Mouse (Mus musculus) urinary bladder, postnatal 14 days (tissue): ENCODE data around the gene B4galt5.

Source experiments
- DNase-seq: peaks from one replicate; pipeline ENCODE4 v3.0.0; 2021; ENCODE audit warnings: low spot score

Gene B4galt5

GRCm38 (mm10) chr2:167278011-167278410 lies 71.0 kb downstream of the B4galt5 start:
- peak; percentile 2 for DNase-seq

GRCm38 (mm10) chr2:167277026-167277425 lies 72.0 kb downstream of the B4galt5 start:
- DNase-seq = peak; percentile 6

- DNase-seq = peak; percentile 2
Measured at GRCm38 (mm10) chr2:167275856-167276255, 73.1 kb downstream of the B4galt5 start.

- peak; percentile 1 for DNase-seq
Measured at GRCm38 (mm10) chr2:167274713-167275465, 74.1 kb downstream of the B4galt5 start.

- peak; percentile 2 for DNase-seq
Measured at GRCm38 (mm10) chr2:167273206-167273740, 75.7 kb downstream of the B4galt5 start.

- DNase-seq = peak; percentile 2
Measured at GRCm38 (mm10) chr2:167272706-167273105, 76.3 kb downstream of the B4galt5 start.

GRCm38 (mm10) chr2:167271121-167271521 lies 77.9 kb downstream of the B4galt5 start:
- DNase-seq = peak; percentile 18

GRCm38 (mm10) chr2:167270496-167270895 lies 78.5 kb downstream of the B4galt5 start:
- peak; percentile 1 for DNase-seq

- DNase-seq = no peak
Measured at GRCm38 (mm10) chr2:167268721-167269120, 80.3 kb downstream of the B4galt5 start.

GRCm38 (mm10) chr2:167268411-167268690 lies 80.6 kb downstream of the B4galt5 start:
- no peak for DNase-seq

GRCm38 (mm10) chr2:167267531-167268410 lies 81.2 kb downstream of the B4galt5 start:
- peak; percentile 2 for DNase-seq

- peak; percentile 1 for DNase-seq
Measured at GRCm38 (mm10) chr2:167266231-167266630, 82.8 kb downstream of the B4galt5 start.

- DNase-seq = peak; percentile 1
Measured at GRCm38 (mm10) chr2:167265806-167266205, 83.2 kb downstream of the B4galt5 start.

- DNase-seq = peak; percentile 1
Measured at GRCm38 (mm10) chr2:167265021-167265420, 84.0 kb downstream of the B4galt5 start.

GRCm38 (mm10) chr2:167263931-167264330 lies 85.1 kb downstream of the B4galt5 start:
- peak; percentile 3 for DNase-seq

- peak; percentile 74 for DNase-seq
Measured at GRCm38 (mm10) chr2:167263040-167263810, 85.8 kb downstream of the B4galt5 start.

- DNase-seq = peak; percentile 2
Measured at GRCm38 (mm10) chr2:167262433-167262832, 86.5 kb downstream of the B4galt5 start.

- no peak for DNase-seq
Measured at GRCm38 (mm10) chr2:167261106-167261505, 87.9 kb downstream of the B4galt5 start.

- DNase-seq = no peak
Measured at GRCm38 (mm10) chr2:167257790-167258189, 91.2 kb downstream of the B4galt5 start.

- DNase-seq = no peak
Measured at GRCm38 (mm10) chr2:167254808-167255207, 94.2 kb downstream of the B4galt5 start.

GRCm38 (mm10) chr2:167254185-167254584 lies 94.8 kb downstream of the B4galt5 start:
- DNase-seq = peak; percentile 81

GRCm38 (mm10) chr2:167253476-167253875 lies 95.5 kb downstream of the B4galt5 start:
- DNase-seq = no peak
